Mouse (Mus musculus) c-Kit-positive CD71-positive TER-119-negative erythroid progenitor cells, embryonic 14.5 days (primary cell): ENCODE measurements at regions not wholly inside any gene's neighbourhood (a gene's known extent, or its start where the extent isn't known, plus 50 kb on each side); places are given as distances from the start of the nearest gene placed in this dataset.

Experiments
- DNase-seq: peaks from one replicate; pipeline ENCODE4 v3.0.0-alpha.2; 2013; ENCODE audit warnings: low read depth

GRCm38 (mm10) chr15:63377258-63377657 lies 467.7 kb downstream of the Gsdmc2 start:
- DNase-seq = no peak

GRCm38 (mm10) chr15:63371328-63372023 lies 473.5 kb downstream of the Gsdmc2 start:
- DNase-seq = no peak

- no peak for DNase-seq
Measured at GRCm38 (mm10) chr15:63364473-63364872, 480.5 kb downstream of the Gsdmc2 start.

- no peak for DNase-seq
Measured at GRCm38 (mm10) chr15:63360402-63360801, 484.6 kb downstream of the Gsdmc2 start.

GRCm38 (mm10) chr15:63341730-63342129 lies 503.2 kb downstream of the Gsdmc2 start:
- no peak for DNase-seq

GRCm38 (mm10) chr15:63340322-63341060 lies 504.5 kb downstream of the Gsdmc2 start:
- DNase-seq = no peak

- DNase-seq = no peak
Measured at GRCm38 (mm10) chr15:63319666-63320065, 525.3 kb downstream of the Gsdmc2 start.

GRCm38 (mm10) chr15:63310426-63310825 lies 534.6 kb downstream of the Gsdmc2 start:
- DNase-seq = no peak

- no peak for DNase-seq
Measured at GRCm38 (mm10) chr15:63299311-63299710, 545.7 kb downstream of the Gsdmc2 start.

- DNase-seq = no peak
Measured at GRCm38 (mm10) chr15:63288534-63288933, 556.4 kb downstream of the Gsdmc2 start.

- no peak for DNase-seq
Measured at GRCm38 (mm10) chr15:63286026-63286425, 559.0 kb downstream of the Gsdmc2 start.

- no peak for DNase-seq
Measured at GRCm38 (mm10) chr15:63270381-63270780, 574.6 kb downstream of the Gsdmc2 start.

GRCm38 (mm10) chr15:63265845-63266244 lies 579.1 kb downstream of the Gsdmc2 start:
- DNase-seq = no peak

- DNase-seq = no peak
Measured at GRCm38 (mm10) chr15:63255736-63256135, 589.2 kb downstream of the Gsdmc2 start.

GRCm38 (mm10) chr15:63252781-63253340 lies 592.1 kb downstream of the Gsdmc2 start:
- no peak for DNase-seq

GRCm38 (mm10) chr15:63238601-63239000 lies 606.4 kb downstream of the Gsdmc2 start:
- DNase-seq = no peak

- no peak for DNase-seq
Measured at GRCm38 (mm10) chr15:63218393-63219060, 626.5 kb downstream of the Gsdmc2 start.

- no peak for DNase-seq
Measured at GRCm38 (mm10) chr15:63205150-63205549, 639.8 kb downstream of the Gsdmc2 start.

GRCm38 (mm10) chr15:63195031-63195430 lies 649.9 kb downstream of the Gsdmc2 start:
- no peak for DNase-seq

- no peak for DNase-seq
Measured at GRCm38 (mm10) chr15:63194492-63194797, 650.5 kb downstream of the Gsdmc2 start.

- DNase-seq = no peak
Measured at GRCm38 (mm10) chr15:63193617-63194491, 651.1 kb downstream of the Gsdmc2 start.

- DNase-seq = no peak
Measured at GRCm38 (mm10) chr15:63191731-63192130, 653.2 kb downstream of the Gsdmc2 start.
